Mouse (Mus musculus) left cerebral cortex, adult 11 months (tissue): ENCODE measurements at regions not wholly inside any gene's neighbourhood (a gene's known extent, or its start where the extent isn't known, plus 50 kb on each side); places are given as distances from the start of the nearest gene placed in this dataset.

Source experiments
- DNase-seq: peaks from one replicate; pipeline ENCODE4 v3.0.0; 2022; ENCODE audit warnings: low spot score

- DNase-seq = no peak
Measured at GRCm38 (mm10) chr8:91999189-91999588, 197.3 kb upstream of the Irx3 start.

- DNase-seq = no peak
Measured at GRCm38 (mm10) chr8:91997892-91998189, 196.0 kb upstream of the Irx3 start.

GRCm38 (mm10) chr8:91997023-91997891 lies 195.4 kb upstream of the Irx3 start:
- no peak for DNase-seq

- DNase-seq = no peak
Measured at GRCm38 (mm10) chr8:91996305-91997022, 194.6 kb upstream of the Irx3 start.

GRCm38 (mm10) chr8:91995407-91996144 lies 193.7 kb upstream of the Irx3 start:
- no peak for DNase-seq

- DNase-seq = no peak
Measured at GRCm38 (mm10) chr8:91991542-91992452, 189.9 kb upstream of the Irx3 start.

GRCm38 (mm10) chr8:91990952-91991351 lies 189.1 kb upstream of the Irx3 start:
- no peak for DNase-seq

GRCm38 (mm10) chr8:91990048-91990447 lies 188.2 kb upstream of the Irx3 start:
- DNase-seq = no peak

GRCm38 (mm10) chr8:91988866-91989633 lies 187.2 kb upstream of the Irx3 start:
- no peak for DNase-seq

- no peak for DNase-seq
Measured at GRCm38 (mm10) chr8:91987854-91988253, 186.0 kb upstream of the Irx3 start.

GRCm38 (mm10) chr8:91983171-91983570 lies 181.3 kb upstream of the Irx3 start:
- DNase-seq = no peak

GRCm38 (mm10) chr8:91976900-91977585 lies 175.2 kb upstream of the Irx3 start:
- no peak for DNase-seq

GRCm38 (mm10) chr8:91975460-91975859 lies 173.6 kb upstream of the Irx3 start:
- no peak for DNase-seq

GRCm38 (mm10) chr8:91974636-91975035 lies 172.8 kb upstream of the Irx3 start:
- DNase-seq = no peak

- no peak for DNase-seq
Measured at GRCm38 (mm10) chr8:91973951-91974439, 172.1 kb upstream of the Irx3 start.

- DNase-seq = no peak
Measured at GRCm38 (mm10) chr8:91967407-91967806, 165.5 kb upstream of the Irx3 start.

GRCm38 (mm10) chr8:91966891-91967370 lies 165.1 kb upstream of the Irx3 start:
- no peak for DNase-seq

- no peak for DNase-seq
Measured at GRCm38 (mm10) chr8:91961696-91962095, 159.8 kb upstream of the Irx3 start.

- no peak for DNase-seq
Measured at GRCm38 (mm10) chr8:91955170-91955569, 153.3 kb upstream of the Irx3 start.

- DNase-seq = no peak
Measured at GRCm38 (mm10) chr8:91952981-91953380, 151.1 kb upstream of the Irx3 start.
